Mouse (Mus musculus): Measurements from ENCODE around the gene Zfp229.

DNA sequence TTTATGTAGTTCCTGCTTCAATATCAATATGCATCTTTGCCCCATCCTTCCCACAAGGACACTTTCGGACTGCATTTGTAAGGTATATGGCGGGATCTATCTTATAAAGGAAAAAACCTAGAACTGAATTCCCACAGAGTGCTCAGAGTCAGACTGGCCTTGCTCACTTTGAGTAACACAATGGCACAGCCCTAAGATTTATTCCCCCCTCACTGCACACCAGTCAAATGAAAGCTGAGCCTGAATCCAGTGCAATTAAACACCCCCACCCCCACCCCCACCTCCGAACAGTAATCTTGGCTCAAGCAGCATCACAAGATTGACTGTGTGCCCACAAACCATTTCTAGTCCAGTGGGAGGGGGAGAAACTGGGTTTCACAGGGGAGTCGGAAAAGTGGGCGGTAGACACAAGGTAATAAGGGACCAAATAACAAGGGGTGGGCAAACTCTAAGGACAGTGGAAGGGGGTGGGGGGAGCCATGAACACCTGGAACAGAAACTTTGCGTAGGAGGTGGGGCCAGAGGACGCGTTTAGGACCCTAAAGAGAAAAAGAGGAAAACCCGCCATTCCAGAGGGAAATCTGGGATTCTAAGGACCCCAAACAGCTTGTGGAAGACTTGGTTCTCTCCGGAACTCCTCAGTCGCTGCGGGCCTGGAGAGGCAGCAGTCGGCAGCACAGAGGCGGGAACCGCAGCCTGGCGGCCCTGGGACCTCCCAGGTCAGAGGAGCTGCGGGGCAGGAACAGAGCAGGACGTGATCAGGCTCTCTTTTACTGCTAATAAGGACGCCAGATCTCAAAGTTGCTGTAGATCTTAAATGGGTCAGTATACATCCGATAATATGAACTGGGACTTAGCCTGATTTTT is 23.0 kb downstream of the Zfp229 start:
- TF ChIP-seq CTCF (IDR thresholded peaks at IDR 0.05; ENCODE audit: borderline replicate concordance, control insufficient read depth, extremely low read depth, insufficient read depth, low read length, poor library complexity) (no peak), POLR2A (IDR thresholded peaks at IDR 0.05; ENCODE audit: control insufficient read depth, extremely low read depth, insufficient read depth, low read length, poor library complexity) (no peak)

Measured in thymus, adult 2 months (tissue).